Mouse (Mus musculus): ENCODE results near the gene Tmem45b. TPM values are rescaled to one million over a fixed set of nuclear protein-coding genes. Genes with fewer than 3 reads are reported as not detected.

The Tmem45b gene
- total and polyA plus RNA-seq, 2 experiments from 2014 or later, result 21.7 TPM; not detected in 1

- ATAC-seq (ENCODE audit: insufficient read depth, low read depth), result no peak
- Histone ChIP-seq H3K27ac (ENCODE audit: low read depth) (no peak overlapping the region), H3K9ac (replicated peaks; ENCODE audit: low read depth, low read length) (no peak overlapping the region), H3K36me3 (replicated peaks; ENCODE audit: control insufficient read depth, insufficient read depth, low read length) (peaks cover 78% of the 10 kb centered on the region), H3K9me3 (replicated peaks; ENCODE audit: control insufficient read depth, low read length) (no peaks in the 10 kb centered on the region), H3K4me3 (ENCODE audit: low read depth, low read length) (no peak overlapping the region), H3K4me1 (ENCODE audit: control insufficient read depth, insufficient read depth) (no peaks in the 10 kb centered on the region), H3K4me2 (ENCODE audit: low read depth, low read length) (no peak overlapping the region), H3K27me3 (ENCODE audit: control insufficient read depth, insufficient read depth, low read length) (no peaks in the 10 kb centered on the region)
- DNase-seq (ENCODE audit: low spot score), result no peak
- 91% methylated on average over 2 of the region's 2 CpGs for WGBS
- no peak for TF ChIP-seq CTCF (IDR thresholded peaks at IDR 0.05; ENCODE audit: low read depth)
- no peak for TF ChIP-seq EP300 (IDR thresholded peaks at IDR 0.05; ENCODE audit: low read depth)
Observed at GRCm38 (mm10) chr9:31404311-31404710, 60.0 kb downstream of the Tmem45b start.

- WGBS, result 45% methylated on average over 4 of the region's 4 CpGs
Observed at GRCm38 (mm10) chr9:31400441-31400840, 63.8 kb downstream of the Tmem45b start.

GRCm38 (mm10) chr9:31387206-31387605, 77.1 kb downstream of the Tmem45b start:
- TF ChIP-seq CTCF (IDR thresholded peaks at IDR 0.05; ENCODE audit: low read depth) (no peak), EP300 (IDR thresholded peaks at IDR 0.05; ENCODE audit: low read depth) (no peak)
- no peaks in the 10 kb centered on the region for H3K9me3 ChIP-seq (replicated peaks; ENCODE audit: control insufficient read depth, low read length)
- H3K4me1 ChIP-seq (ENCODE audit: control insufficient read depth, insufficient read depth), result peaks cover 12% of the 10 kb centered on the region
- no peak overlapping the region for H3K9ac ChIP-seq (replicated peaks; ENCODE audit: low read depth, low read length)
- H3K27ac ChIP-seq (ENCODE audit: low read depth), result no peak overlapping the region
- H3K4me3 ChIP-seq (ENCODE audit: low read depth, low read length), result peak overlapping the region; percentile 96
- H3K4me2 ChIP-seq (ENCODE audit: low read depth, low read length), result peak overlapping the region; percentile 74
- no peaks in the 10 kb centered on the region for H3K27me3 ChIP-seq (ENCODE audit: control insufficient read depth, insufficient read depth, low read length)
- DNase-seq (ENCODE audit: low spot score) (no peak), ATAC-seq (ENCODE audit: insufficient read depth, low read depth) (no peak)
- H3K36me3 ChIP-seq (replicated peaks; ENCODE audit: control insufficient read depth, insufficient read depth, low read length), result peaks cover 25% of the 10 kb centered on the region
- 76% methylated on average over 5 of the region's 5 CpGs for WGBS

More at GRCm38 (mm10) chr9:31400441-31400840, 63.8 kb downstream of the Tmem45b start:
- no peaks in the 10 kb centered on the region for H3K27me3 ChIP-seq (ENCODE audit: control insufficient read depth, insufficient read depth, low read length)
- H3K9ac ChIP-seq (replicated peaks; ENCODE audit: low read depth, low read length), result no peak overlapping the region
- no peak overlapping the region for H3K4me2 ChIP-seq (ENCODE audit: low read depth, low read length)
- no peaks in the 10 kb centered on the region for H3K4me1 ChIP-seq (ENCODE audit: control insufficient read depth, insufficient read depth)
- ATAC-seq (ENCODE audit: insufficient read depth, low read depth) (peak; percentile 27; the same call in 1 of the 2 replicates), DNase-seq (ENCODE audit: low spot score) (peak; percentile 40)
- no peak overlapping the region for H3K4me3 ChIP-seq (ENCODE audit: low read depth, low read length)
- H3K36me3 ChIP-seq (replicated peaks; ENCODE audit: control insufficient read depth, insufficient read depth, low read length), result peaks cover 93% of the 10 kb centered on the region
- peak; percentile 79 for TF ChIP-seq CTCF (IDR thresholded peaks at IDR 0.05; ENCODE audit: low read depth)
- no peak for TF ChIP-seq EP300 (IDR thresholded peaks at IDR 0.05; ENCODE audit: low read depth)
- no peaks in the 10 kb centered on the region for H3K9me3 ChIP-seq (replicated peaks; ENCODE audit: control insufficient read depth, low read length)
- no peak overlapping the region for H3K27ac ChIP-seq (ENCODE audit: low read depth)

- peak; percentile 50 for ATAC-seq (ENCODE audit: insufficient read depth, low read depth)
- TF ChIP-seq EP300 (IDR thresholded peaks at IDR 0.05; ENCODE audit: low read depth) (no peak), CTCF (IDR thresholded peaks at IDR 0.05; ENCODE audit: low read depth) (no peak)
- Histone ChIP-seq H3K9ac (replicated peaks; ENCODE audit: low read depth, low read length) (peak overlapping the region; percentile 86), H3K9me3 (replicated peaks; ENCODE audit: control insufficient read depth, low read length) (no peaks in the 10 kb centered on the region), H3K4me2 (ENCODE audit: low read depth, low read length) (peak overlapping the region; percentile 74), H3K27ac (ENCODE audit: low read depth) (peak overlapping the region; percentile 57; the same call in 1 of the 2 replicates), H3K4me3 (ENCODE audit: low read depth, low read length) (peak overlapping the region; percentile 96), H3K4me1 (ENCODE audit: control insufficient read depth, insufficient read depth) (peaks cover 12% of the 10 kb centered on the region), H3K27me3 (ENCODE audit: control insufficient read depth, insufficient read depth, low read length) (no peaks in the 10 kb centered on the region), H3K36me3 (replicated peaks; ENCODE audit: control insufficient read depth, insufficient read depth, low read length) (peaks cover 19% of the 10 kb centered on the region)
- no peak for DNase-seq (ENCODE audit: low spot score)
- WGBS, result 9% methylated on average over 44 of the region's 44 CpGs
Observed at GRCm38 (mm10) chr9:31386368-31387180, 77.7 kb downstream of the Tmem45b start.

DNA sequence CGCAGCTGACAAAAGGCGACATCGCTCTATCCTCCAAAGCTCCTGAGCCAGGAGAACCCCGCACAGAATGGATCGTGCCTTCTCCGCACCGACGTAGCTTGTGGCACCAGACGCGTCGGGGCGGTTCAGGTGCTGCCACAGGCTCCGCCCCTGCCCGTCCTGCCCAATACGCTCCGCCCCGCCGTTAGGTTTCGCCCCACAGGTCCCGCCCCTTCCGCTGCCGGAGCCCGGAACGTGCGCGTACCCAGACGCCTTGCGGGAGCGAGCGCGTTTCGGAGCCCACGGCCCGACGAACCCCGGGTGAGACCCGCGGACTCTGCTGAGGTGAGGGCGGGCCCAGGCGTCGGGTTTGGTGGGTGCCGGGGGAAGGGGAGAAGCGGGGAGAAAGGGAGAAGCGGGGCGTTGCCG, 78.3 kb downstream of the Tmem45b start, which contains the start of gene Nfrkb:
Gene Nfrkb, plus strand, starts transcription at position 246 of the 408 bp plus-strand sequence.
- Histone ChIP-seq H3K27ac (ENCODE audit: low read depth) (peak within 1 kb of the TSS; percentile 57; the same call in 1 of the 2 replicates), H3K9me3 (replicated peaks; ENCODE audit: control insufficient read depth, low read length) (no peaks in the 10 kb centered on the region), H3K4me1 (ENCODE audit: control insufficient read depth, insufficient read depth) (peaks cover 12% of the 10 kb centered on the region), H3K27me3 (ENCODE audit: control insufficient read depth, insufficient read depth, low read length) (no peaks in the 10 kb centered on the region), H3K4me2 (ENCODE audit: low read depth, low read length) (peak within 1 kb of the TSS; percentile 74), H3K9ac (replicated peaks; ENCODE audit: low read depth, low read length) (peak within 1 kb of the TSS; percentile 86), H3K4me3 (ENCODE audit: low read depth, low read length) (peak within 1 kb of the TSS; percentile 96), H3K36me3 (replicated peaks; ENCODE audit: control insufficient read depth, insufficient read depth, low read length) (peaks cover 13% of the 10 kb centered on the region)
- ATAC-seq (ENCODE audit: insufficient read depth, low read depth) (peak; percentile 99), DNase-seq (ENCODE audit: low spot score) (peak; percentile 95)
- 1% methylated on average over 44 of the region's 46 CpGs for WGBS
- TF ChIP-seq EP300 (IDR thresholded peaks at IDR 0.05; ENCODE audit: low read depth) (no peak), CTCF (IDR thresholded peaks at IDR 0.05; ENCODE audit: low read depth) (no peak)

All from heart, postnatal 0 days (tissue).